Mouse (Mus musculus): ENCODE measurements around the gene Gm42715. TPM values are rescaled to one million over a fixed set of nuclear protein-coding genes. Genes with fewer than 3 reads are reported as not detected.

Gene Gm42715
- polyA plus RNA-seq, 1 experiment, result 7.8 TPM

DNA sequence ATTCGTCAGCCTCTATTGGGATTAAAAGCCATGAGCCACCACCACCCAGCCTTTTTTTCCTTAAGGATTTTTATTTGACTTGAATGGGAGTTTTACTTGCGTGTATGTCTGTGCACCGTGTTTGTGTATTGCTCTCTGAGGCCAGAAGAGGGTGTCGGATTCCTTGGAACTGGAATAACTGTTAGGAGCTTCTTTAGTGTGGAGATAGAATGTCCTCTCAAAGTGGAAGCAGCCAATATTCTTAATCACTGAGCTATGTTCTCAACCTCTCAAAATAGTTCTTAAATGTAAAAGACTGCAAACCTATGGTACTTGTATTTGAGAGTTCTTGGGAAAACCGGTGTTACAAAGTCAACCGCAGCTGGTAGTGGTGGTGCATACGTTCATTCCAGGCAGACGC is 8.1 kb upstream of the Gm42715 start:
- Histone ChIP-seq H3K4me1 (ENCODE audit: control insufficient read depth, insufficient read depth, low read length) (no peaks in the 10 kb centered on the region; the same call in 1 of the 2 replicates), H3K27ac (ENCODE audit: control insufficient read depth, insufficient read depth, low read depth, low read length, poor library complexity) (no peak overlapping the region), H3K4me3 (replicated peaks; ENCODE audit: control insufficient read depth, low read depth, low read length) (no peak overlapping the region)
- TF ChIP-seq CTCF (IDR thresholded peaks at IDR 0.05; ENCODE audit: control insufficient read depth, insufficient read depth, low read length) (no peak), POLR2A (IDR thresholded peaks at IDR 0.05; ENCODE audit: borderline replicate concordance, control insufficient read depth, low read depth, low read length) (no peak)
- WGBS, result 46% methylated on average over 8 of the region's 8 CpGs

DNA sequence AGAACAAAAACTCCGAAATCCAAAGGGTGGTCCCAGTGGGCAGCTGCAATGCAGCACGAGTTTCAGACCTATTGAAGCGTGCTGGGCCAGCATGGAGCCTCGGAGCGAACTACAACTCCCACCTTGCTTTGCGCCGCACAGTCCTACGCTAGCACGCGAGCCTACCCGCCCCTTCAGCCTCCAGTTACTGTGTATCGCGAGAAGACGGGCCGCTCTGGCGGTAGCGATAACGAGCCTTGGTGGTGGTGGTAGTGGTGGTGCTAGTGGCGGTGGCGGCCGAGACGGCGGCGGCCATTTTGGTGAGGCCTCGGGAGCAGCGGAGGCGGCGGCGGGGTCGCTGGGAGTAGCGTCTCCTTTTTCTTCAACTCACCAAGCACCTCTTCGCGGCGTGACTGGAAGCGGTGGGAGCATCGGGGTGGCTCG is 7.6 kb upstream of the Gm42715 start, which contains the start of gene Srcap:
Gene Srcap (plus strand): TSS at position 176 of the 423 bp plus-strand sequence.
- under 1% methylated on average over 37 of the region's 37 CpGs for WGBS
- peak within 1 kb of the TSS; percentile 78 for H3K4me3 ChIP-seq (replicated peaks; ENCODE audit: control insufficient read depth, low read depth, low read length)

DNA sequence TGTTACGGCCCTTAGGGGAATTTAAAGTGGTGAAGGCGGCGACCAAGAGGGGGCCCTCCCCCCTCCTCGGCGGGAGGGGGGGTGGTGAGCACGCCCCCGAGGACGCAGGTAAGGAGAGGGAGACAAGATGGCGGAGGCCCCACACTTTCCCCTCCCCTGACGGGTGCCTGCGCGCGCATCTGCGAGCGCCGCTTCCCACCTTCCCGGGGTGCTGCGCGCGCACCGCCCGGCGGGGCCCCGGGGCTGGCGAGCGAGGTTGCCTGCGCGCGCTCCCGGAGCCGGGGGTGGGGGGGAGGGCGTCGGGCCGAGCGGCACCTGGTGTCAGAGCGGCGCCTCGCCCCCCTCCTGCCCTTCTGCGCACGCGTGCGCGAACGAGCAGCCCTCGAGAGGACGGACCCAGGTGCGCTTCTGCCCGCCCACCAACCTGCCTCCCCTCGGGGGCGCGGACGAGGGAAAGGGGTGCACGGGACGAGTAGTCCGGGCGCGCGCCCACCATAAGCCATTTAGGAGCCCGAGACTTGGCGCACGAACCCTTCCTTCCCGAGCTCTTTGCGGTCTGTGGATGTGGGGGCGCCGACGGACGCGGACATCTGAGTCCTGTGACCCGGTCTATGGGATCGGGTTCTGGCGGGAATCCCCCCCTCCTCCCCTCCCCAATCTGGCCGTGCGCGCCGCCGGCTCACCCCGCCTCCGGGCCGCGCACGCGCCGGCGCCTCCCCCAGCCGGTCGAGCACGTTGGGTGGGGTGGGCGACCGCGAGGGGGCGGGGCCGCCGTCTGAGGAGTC is 7.0 kb upstream of the Gm42715 start:
- TF ChIP-seq POLR2A (IDR thresholded peaks at IDR 0.05; ENCODE audit: borderline replicate concordance, control insufficient read depth, low read depth, low read length), result no peak
- no peak for TF ChIP-seq CTCF (IDR thresholded peaks at IDR 0.05; ENCODE audit: control insufficient read depth, insufficient read depth, low read length)
- WGBS, result under 1% methylated on average over 88 of the region's 93 CpGs
- H3K27ac ChIP-seq (ENCODE audit: control insufficient read depth, insufficient read depth, low read depth, low read length, poor library complexity), result peak overlapping the region; percentile 97

More for the DNA sequence above, 7.6 kb upstream of the Gm42715 start, which contains the start of gene Srcap:
- TF ChIP-seq CTCF (IDR thresholded peaks at IDR 0.05; ENCODE audit: control insufficient read depth, insufficient read depth, low read length), result no peak
- peak; percentile 98 for TF ChIP-seq POLR2A (IDR thresholded peaks at IDR 0.05; ENCODE audit: borderline replicate concordance, control insufficient read depth, low read depth, low read length)
- Histone ChIP-seq H3K27ac (ENCODE audit: control insufficient read depth, insufficient read depth, low read depth, low read length, poor library complexity) (peak within 1 kb of the TSS; percentile 97), H3K4me1 (ENCODE audit: control insufficient read depth, insufficient read depth, low read length) (no peaks in the 10 kb centered on the region; the same call in 1 of the 2 replicates)

DNA sequence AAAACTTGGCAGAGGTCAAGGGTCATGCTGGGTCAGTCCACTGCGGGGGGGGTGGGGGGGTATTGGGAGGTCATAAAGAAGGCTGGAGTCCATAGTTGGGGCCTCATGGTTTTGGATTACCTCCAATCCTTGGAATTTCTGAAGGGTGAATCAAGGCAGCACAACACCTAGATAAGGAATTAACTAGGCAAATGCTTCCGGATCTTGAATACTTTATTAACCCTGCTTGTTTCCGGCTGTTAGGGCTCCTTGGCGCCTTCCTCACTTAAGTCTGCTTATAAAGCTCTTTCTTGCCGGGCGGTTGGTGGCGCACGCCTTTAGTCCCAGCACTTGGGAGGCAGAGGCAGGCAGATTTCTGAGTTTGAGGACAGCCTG is 6.4 kb upstream of the Gm42715 start:
- Histone ChIP-seq H3K27ac (ENCODE audit: control insufficient read depth, insufficient read depth, low read depth, low read length, poor library complexity) (no peak overlapping the region; the same call in 1 of the 2 replicates), H3K4me1 (ENCODE audit: control insufficient read depth, insufficient read depth, low read length) (no peaks in the 10 kb centered on the region; the same call in 1 of the 2 replicates), H3K4me3 (replicated peaks; ENCODE audit: control insufficient read depth, low read depth, low read length) (peak overlapping the region; percentile 25)
- 3% methylated on average over 8 of the region's 8 CpGs for WGBS
- TF ChIP-seq CTCF (IDR thresholded peaks at IDR 0.05; ENCODE audit: control insufficient read depth, insufficient read depth, low read length) (no peak), POLR2A (IDR thresholded peaks at IDR 0.05; ENCODE audit: borderline replicate concordance, control insufficient read depth, low read depth, low read length) (no peak)

More for the DNA sequence above, 7.0 kb upstream of the Gm42715 start:
- H3K4me1 ChIP-seq (ENCODE audit: control insufficient read depth, insufficient read depth, low read length), result no peaks in the 10 kb centered on the region; the same call in 1 of the 2 replicates
- peak overlapping the region; percentile 78 for H3K4me3 ChIP-seq (replicated peaks; ENCODE audit: control insufficient read depth, low read depth, low read length)

DNA sequence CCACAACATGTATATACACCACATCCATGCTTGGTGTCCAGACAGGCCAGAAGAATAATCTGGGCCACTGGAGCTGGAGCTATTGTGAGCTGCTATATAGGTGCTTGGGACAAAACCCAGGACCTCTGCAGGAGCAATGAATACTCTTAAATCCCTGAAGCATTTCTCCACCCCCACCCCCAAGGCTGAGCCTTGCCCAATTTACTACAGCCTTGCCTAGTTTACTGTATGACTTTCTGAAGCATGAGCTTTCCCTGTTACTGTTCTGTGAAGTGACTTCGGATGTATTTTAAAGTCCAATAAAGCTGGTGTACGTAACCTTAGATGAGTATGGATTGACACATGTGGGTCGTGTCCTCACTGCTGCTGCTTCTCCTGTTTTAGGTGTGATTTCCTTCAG is 5.6 kb upstream of the Gm42715 start:
- H3K4me3 ChIP-seq (replicated peaks; ENCODE audit: control insufficient read depth, low read depth, low read length), result no peak overlapping the region
- 71% methylated on average over 3 of the region's 3 CpGs for WGBS

DNA sequence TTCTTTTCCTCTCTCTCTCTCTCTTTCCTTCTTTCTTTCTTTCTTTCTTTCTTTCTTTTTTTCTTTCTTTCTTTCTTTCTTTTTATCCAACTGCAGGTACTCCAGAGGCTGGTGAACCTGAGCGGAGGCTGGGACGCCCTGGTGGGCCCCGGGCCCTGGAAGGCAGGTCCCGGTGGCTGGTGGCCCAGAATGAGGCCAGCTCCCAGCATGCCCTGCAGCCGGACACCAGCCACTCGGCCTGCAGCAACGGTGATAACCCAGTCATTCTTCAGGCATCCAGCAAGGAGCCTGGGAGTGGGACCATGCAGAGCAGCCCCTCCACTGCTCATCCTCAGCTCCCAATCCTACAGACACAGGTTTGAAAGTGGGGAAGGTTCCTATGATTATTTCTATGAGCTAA is 3.5 kb upstream of the Gm42715 start:
- Histone ChIP-seq H3K27ac (ENCODE audit: control insufficient read depth, insufficient read depth, low read depth, low read length, poor library complexity) (no peak overlapping the region), H3K4me1 (ENCODE audit: control insufficient read depth, insufficient read depth, low read length) (no peaks in the 10 kb centered on the region; the same call in 1 of the 2 replicates), H3K4me3 (replicated peaks; ENCODE audit: control insufficient read depth, low read depth, low read length) (no peak overlapping the region)
- 90% methylated on average over 7 of the region's 7 CpGs for WGBS
- TF ChIP-seq CTCF (IDR thresholded peaks at IDR 0.05; ENCODE audit: control insufficient read depth, insufficient read depth, low read length) (no peak), POLR2A (IDR thresholded peaks at IDR 0.05; ENCODE audit: borderline replicate concordance, control insufficient read depth, low read depth, low read length) (no peak)

More for the DNA sequence above, 5.6 kb upstream of the Gm42715 start:
- TF ChIP-seq POLR2A (IDR thresholded peaks at IDR 0.05; ENCODE audit: borderline replicate concordance, control insufficient read depth, low read depth, low read length) (no peak), CTCF (IDR thresholded peaks at IDR 0.05; ENCODE audit: control insufficient read depth, insufficient read depth, low read length) (no peak)
- Histone ChIP-seq H3K4me1 (ENCODE audit: control insufficient read depth, insufficient read depth, low read length) (no peaks in the 10 kb centered on the region; the same call in 1 of the 2 replicates), H3K27ac (ENCODE audit: control insufficient read depth, insufficient read depth, low read depth, low read length, poor library complexity) (no peak overlapping the region)

DNA sequence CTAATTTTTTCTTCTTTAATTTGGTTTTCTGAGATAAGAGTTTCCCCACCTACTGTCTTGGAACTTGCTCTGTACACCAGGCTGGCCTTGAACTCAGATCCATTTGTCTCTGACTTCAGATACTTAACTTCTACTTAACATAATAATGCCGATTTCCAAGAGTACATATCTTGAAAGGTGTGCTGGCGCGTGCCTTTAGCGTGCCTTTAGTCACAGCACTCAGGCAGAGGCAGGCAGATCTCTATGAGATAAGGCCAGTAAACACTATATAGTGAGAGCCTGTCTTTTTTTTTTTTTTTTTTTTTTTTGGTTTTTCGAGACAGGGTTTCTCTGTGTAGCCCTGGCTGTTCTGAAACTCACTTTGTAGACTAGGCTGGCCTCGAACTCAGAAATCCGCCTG is 3.0 kb upstream of the Gm42715 start:
- Histone ChIP-seq H3K27ac (ENCODE audit: control insufficient read depth, insufficient read depth, low read depth, low read length, poor library complexity) (no peak overlapping the region), H3K4me3 (replicated peaks; ENCODE audit: control insufficient read depth, low read depth, low read length) (no peak overlapping the region), H3K4me1 (ENCODE audit: control insufficient read depth, insufficient read depth, low read length) (no peaks in the 10 kb centered on the region; the same call in 1 of the 2 replicates)
- 88% methylated on average over 7 of the region's 7 CpGs for WGBS
- TF ChIP-seq CTCF (IDR thresholded peaks at IDR 0.05; ENCODE audit: control insufficient read depth, insufficient read depth, low read length) (no peak), POLR2A (IDR thresholded peaks at IDR 0.05; ENCODE audit: borderline replicate concordance, control insufficient read depth, low read depth, low read length) (no peak)

DNA sequence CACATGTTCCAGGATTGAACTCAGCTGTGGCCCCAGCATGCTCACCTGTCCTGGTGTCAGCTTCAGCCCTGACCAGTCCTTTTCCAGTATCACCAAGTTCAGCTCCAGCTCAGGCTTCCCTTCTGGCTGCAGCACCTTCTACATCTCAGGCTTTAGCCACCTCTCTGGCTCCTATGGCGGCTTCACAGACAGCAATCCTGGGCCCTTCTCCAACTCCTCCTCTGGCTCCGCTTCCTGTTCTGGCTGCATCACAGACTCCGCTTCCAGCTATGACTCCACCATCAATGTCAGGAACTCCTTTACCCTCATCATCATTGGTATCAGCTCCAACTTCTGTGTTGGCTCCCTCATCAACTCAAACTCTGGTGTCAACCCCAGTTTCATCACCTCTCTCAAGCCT is 22.3 kb downstream of the Gm42715 start:
- TF ChIP-seq POLR2A (IDR thresholded peaks at IDR 0.05; ENCODE audit: borderline replicate concordance, control insufficient read depth, low read depth, low read length) (no peak), CTCF (IDR thresholded peaks at IDR 0.05; ENCODE audit: control insufficient read depth, insufficient read depth, low read length) (no peak)
- 95% methylated on average over 3 of the region's 3 CpGs for WGBS
- no peak overlapping the region for H3K4me3 ChIP-seq (replicated peaks; ENCODE audit: control insufficient read depth, low read depth, low read length)
- no peak overlapping the region for H3K27ac ChIP-seq (ENCODE audit: control insufficient read depth, insufficient read depth, low read depth, low read length, poor library complexity)
- no peaks in the 10 kb centered on the region for H3K4me1 ChIP-seq (ENCODE audit: control insufficient read depth, insufficient read depth, low read length)

Measured in bone marrow, adult 2 months (tissue).